18 mouse cellular contexts compared by ENCODE assay signal in genomic region chr2:10861654-10862292, GRCm38 (mm10).
"Had no signal": no experiment of that assay in that cellular context is flagged by ENCODE, and none has a peak within 500 bp of the region (broad histone marks: within the 10 kb centered on the region; RNA-seq: fewer than 3 reads in every experiment).

No protein-coding gene starts in this region.

- H3K36me3 ChIP-seq: lung, embryonic 15.5 days; neural tube, embryonic 13.5 days; stomach, embryonic 15.5 days had no signal

- H3K4me3 ChIP-seq: lung, embryonic 15.5 days; megakaryocyte, embryonic 14.5 days; neural tube, embryonic 13.5 days; stomach, embryonic 15.5 days had no signal

- H3K4me2 ChIP-seq: lung, embryonic 15.5 days; midbrain, embryonic 11.5 days; neural tube, embryonic 13.5 days; stomach, embryonic 15.5 days had no signal

- H3K4me1 ChIP-seq: lung, embryonic 15.5 days; megakaryocyte, embryonic 14.5 days; neural tube, embryonic 13.5 days; stomach, embryonic 15.5 days had no signal

- H3K9ac ChIP-seq: liver, postnatal 0 days; lung, embryonic 15.5 days; neural tube, embryonic 13.5 days; stomach, embryonic 15.5 days had no signal

- H3K9me3 ChIP-seq: lung, embryonic 15.5 days; neural tube, embryonic 13.5 days; stomach, embryonic 15.5 days had no signal

- H3K27me3 ChIP-seq: lung, embryonic 15.5 days; megakaryocyte, embryonic 14.5 days; neural tube, embryonic 13.5 days; stomach, embryonic 15.5 days had no signal

- DNase-seq: liver, postnatal 0 days; lung, adult 2 months; lung, postnatal 14 days; lung, postnatal 36 days; midbrain, embryonic 14.5 days; right cerebral cortex, postnatal 14 days; thymus, adult 2 months; thymus, postnatal 25 days; thymus, postnatal 4 days had no signal

- ATAC-seq: liver, postnatal 0 days; lung, postnatal 0 days; midbrain, embryonic 16.5 days had no signal

- H3K27ac ChIP-seq: lung, embryonic 15.5 days; macrophage; neural tube, embryonic 13.5 days; stomach, embryonic 15.5 days; stomach, postnatal 0 days had no signal
